Mouse (Mus musculus) liver, embryonic 15.5 days (tissue): ENCODE data around the gene Myt1. TPM values are rescaled to one million over a fixed set of nuclear protein-coding genes. Genes with fewer than 3 reads are reported as not detected.

Experiments
- ATAC-seq: fragments of 200-750 bp; cut with Nextera tagmentation; 2 replicates; pipeline ENCODE4 v1.8.0; 2017; ENCODE audit warnings: moderate number of reproducible peaks, mild to moderate bottlenecking, moderate library complexity; ENCODE audit not compliant: insufficient read depth
- H3K27ac ChIP-seq: fragments of 300-500 bp; sonication (generic); replicated peaks from 2 replicates; pipeline ENCODE4 v1.5.1; 2015; ENCODE audit warnings: mild to moderate bottlenecking, inconsistent platforms
- H3K27me3 ChIP-seq: fragments of 300-500 bp; sonication (generic); 2 replicates; pipeline ENCODE4 v1.6.1; 2015; ENCODE audit warnings: mild to moderate bottlenecking, inconsistent platforms
- H3K36me3 ChIP-seq: fragments of 300-500 bp; sonication (generic); replicated peaks from 2 replicates; pipeline ENCODE4 v1.6.1; 2015; ENCODE audit warnings: moderate library complexity, mild to moderate bottlenecking, inconsistent platforms
- H3K4me1 ChIP-seq: fragments of 300-500 bp; sonication (generic); replicated peaks from 2 replicates; pipeline ENCODE4 v1.6.1; 2015; ENCODE audit warnings: inconsistent platforms
- H3K4me2 ChIP-seq: fragments of 300-500 bp; sonication (generic); 2 replicates; pipeline ENCODE4 v1.6.1; 2015; ENCODE audit warnings: moderate library complexity, mild to moderate bottlenecking, inconsistent platforms
- H3K4me3 ChIP-seq: fragments of 300-500 bp; sonication (generic); replicated peaks from 2 replicates; pipeline ENCODE4 v1.5.1; 2015; ENCODE audit warnings: mild to moderate bottlenecking, inconsistent platforms
- H3K9ac ChIP-seq: fragments of 300-500 bp; sonication (generic); 2 replicates; pipeline ENCODE4 v1.6.1; 2015; ENCODE audit warnings: moderate library complexity, mild to moderate bottlenecking, inconsistent platforms
- H3K9me3 ChIP-seq: fragments of 300-500 bp; sonication (generic); replicated peaks from 2 replicates; pipeline ENCODE4 v1.6.1; 2016; ENCODE audit warnings: inconsistent platforms
- WGBS: fragments of 180-500 bp; shearing (Covaris S2); methylation state at CpG from one replicate; pipeline ENCODE4 v1.1.7; 2015; ENCODE audit warnings: mixed read lengths; ENCODE audit not compliant: insufficient replicate concordance; 5-methylcytosine and 5-hydroxymethylcytosine counted together
- polyA plus RNA-seq: library from polyadenylated mRNA; unstranded; fragments of >200 nt; fragmentation: Nextera tagmentation; extraction: Ambion mirVana; gene quantifications from 2 replicates; pipeline ENCODE4 v1.2.1, GENCODE M21; 2015

The Myt1 gene
- not detected in 2 replicates for polyA plus RNA-seq

GRCm38 (mm10) chr2:181763006-181763830, at the start of gene Myt1:
Gene Myt1 (plus strand): TSS chr2:181763332.
- no peak for ATAC-seq
- no peak within 1 kb of the TSS for H3K9ac ChIP-seq
- no peaks in the 10 kb centered on the region for H3K36me3 ChIP-seq
- peaks cover 8% of the 10 kb centered on the region; the same call in 1 of the 2 replicates for H3K27me3 ChIP-seq
- 49% methylated on average over 8 of the region's 8 CpGs for WGBS
- H3K27ac ChIP-seq: no peak within 1 kb of the TSS
- H3K4me3 ChIP-seq: no peak within 1 kb of the TSS
- H3K9me3 ChIP-seq: no peaks in the 10 kb centered on the region
- no peak within 1 kb of the TSS for H3K4me2 ChIP-seq
- H3K4me1 ChIP-seq: no peaks in the 10 kb centered on the region

- 38% methylated on average over 1 of the region's 1 CpGs for WGBS
- ATAC-seq: no peak
- H3K27me3 ChIP-seq: no peaks in the 10 kb centered on the region
- H3K9me3 ChIP-seq: no peaks in the 10 kb centered on the region
- H3K36me3 ChIP-seq: no peaks in the 10 kb centered on the region
- H3K27ac ChIP-seq: no peak overlapping the region
- no peaks in the 10 kb centered on the region for H3K4me1 ChIP-seq
- no peak overlapping the region for H3K4me2 ChIP-seq
- H3K4me3 ChIP-seq: no peak overlapping the region
- H3K9ac ChIP-seq: no peak overlapping the region
These were observed 49.4 kb upstream of the Myt1 start for GRCm38 (mm10) chr2:181713749-181714148.

GRCm38 (mm10) chr2:181714903-181715326, 48.2 kb upstream of the Myt1 start, which contains the start of gene Oprl1:
Gene Oprl1 (plus strand): TSS chr2:181715016.
- Histone ChIP-seq H3K4me1 (no peaks in the 10 kb centered on the region), H3K9ac (no peak within 1 kb of the TSS), H3K4me3 (no peak within 1 kb of the TSS), H3K9me3 (no peaks in the 10 kb centered on the region), H3K27me3 (no peaks in the 10 kb centered on the region), H3K4me2 (no peak within 1 kb of the TSS), H3K36me3 (no peaks in the 10 kb centered on the region), H3K27ac (no peak within 1 kb of the TSS)
- WGBS: 0% methylated on average over 7 of the region's 7 CpGs
- no peak for ATAC-seq

GRCm38 (mm10) chr2:181715382-181715781, 47.8 kb upstream of the Myt1 start:
- H3K4me3 ChIP-seq: no peak overlapping the region
- ATAC-seq: no peak
- no peak overlapping the region for H3K9ac ChIP-seq
- H3K36me3 ChIP-seq: no peaks in the 10 kb centered on the region
- 54% methylated on average over 3 of the region's 3 CpGs for WGBS
- no peak overlapping the region for H3K27ac ChIP-seq
- H3K4me1 ChIP-seq: no peaks in the 10 kb centered on the region
- H3K27me3 ChIP-seq: no peaks in the 10 kb centered on the region
- H3K4me2 ChIP-seq: no peak overlapping the region
- H3K9me3 ChIP-seq: no peaks in the 10 kb centered on the region

GRCm38 (mm10) chr2:181716991-181717390, 46.1 kb upstream of the Myt1 start:
- H3K9me3 ChIP-seq: no peaks in the 10 kb centered on the region
- H3K4me1 ChIP-seq: no peaks in the 10 kb centered on the region
- H3K36me3 ChIP-seq: no peaks in the 10 kb centered on the region
- H3K27ac ChIP-seq: no peak overlapping the region
- no peak overlapping the region for H3K4me3 ChIP-seq
- 46% methylated on average over 3 of the region's 3 CpGs for WGBS
- ATAC-seq: no peak
- no peak overlapping the region for H3K4me2 ChIP-seq
- H3K27me3 ChIP-seq: no peaks in the 10 kb centered on the region
- H3K9ac ChIP-seq: no peak overlapping the region

- Histone ChIP-seq H3K27ac (no peak overlapping the region), H3K4me2 (no peak overlapping the region), H3K4me1 (no peaks in the 10 kb centered on the region), H3K4me3 (no peak overlapping the region), H3K9me3 (no peaks in the 10 kb centered on the region), H3K9ac (no peak overlapping the region), H3K27me3 (no peaks in the 10 kb centered on the region), H3K36me3 (no peaks in the 10 kb centered on the region)
- WGBS: 22% methylated on average over 3 of the region's 3 CpGs
- no peak for ATAC-seq
These were observed 43.1 kb upstream of the Myt1 start for GRCm38 (mm10) chr2:181720061-181720460.

GRCm38 (mm10) chr2:181721200-181721599, 41.9 kb upstream of the Myt1 start:
- no peaks in the 10 kb centered on the region for H3K27me3 ChIP-seq
- H3K4me2 ChIP-seq: no peak overlapping the region
- no peak overlapping the region for H3K4me3 ChIP-seq
- no peak overlapping the region for H3K9ac ChIP-seq
- H3K9me3 ChIP-seq: no peaks in the 10 kb centered on the region
- no peaks in the 10 kb centered on the region for H3K4me1 ChIP-seq
- no peak for ATAC-seq
- H3K36me3 ChIP-seq: no peaks in the 10 kb centered on the region
- H3K27ac ChIP-seq: no peak overlapping the region

GRCm38 (mm10) chr2:181722213-181722612, 40.9 kb upstream of the Myt1 start:
- ATAC-seq: no peak
- Histone ChIP-seq H3K9ac (no peak overlapping the region), H3K4me2 (no peak overlapping the region), H3K27me3 (no peaks in the 10 kb centered on the region), H3K4me1 (no peaks in the 10 kb centered on the region), H3K9me3 (no peaks in the 10 kb centered on the region), H3K36me3 (no peaks in the 10 kb centered on the region), H3K27ac (no peak overlapping the region), H3K4me3 (no peak overlapping the region)
- WGBS: 8% methylated on average over 3 of the region's 3 CpGs

- Histone ChIP-seq H3K36me3 (no peaks in the 10 kb centered on the region), H3K4me3 (no peak overlapping the region), H3K4me2 (no peak overlapping the region), H3K4me1 (no peaks in the 10 kb centered on the region), H3K27ac (no peak overlapping the region), H3K9me3 (no peaks in the 10 kb centered on the region), H3K27me3 (no peaks in the 10 kb centered on the region), H3K9ac (no peak overlapping the region)
- 40% methylated on average over 9 of the region's 9 CpGs for WGBS
- ATAC-seq: no peak
These were observed 35.4 kb upstream of the Myt1 start for GRCm38 (mm10) chr2:181727659-181728262.

- Histone ChIP-seq H3K9ac (no peak overlapping the region), H3K4me1 (no peaks in the 10 kb centered on the region), H3K27me3 (no peaks in the 10 kb centered on the region), H3K27ac (no peak overlapping the region), H3K9me3 (no peaks in the 10 kb centered on the region), H3K4me2 (no peak overlapping the region), H3K36me3 (no peaks in the 10 kb centered on the region), H3K4me3 (no peak overlapping the region)
- WGBS: 38% methylated on average over 3 of the region's 3 CpGs
- ATAC-seq: no peak
These were observed 33.1 kb upstream of the Myt1 start for GRCm38 (mm10) chr2:181730051-181730450.

GRCm38 (mm10) chr2:181752626-181753025, 10.5 kb upstream of the Myt1 start:
- no peak overlapping the region for H3K9ac ChIP-seq
- H3K27ac ChIP-seq: no peak overlapping the region
- H3K9me3 ChIP-seq: no peaks in the 10 kb centered on the region
- no peak overlapping the region for H3K4me2 ChIP-seq
- 49% methylated on average over 1 of the region's 1 CpGs for WGBS
- H3K36me3 ChIP-seq: no peaks in the 10 kb centered on the region
- H3K27me3 ChIP-seq: no peaks in the 10 kb centered on the region
- no peak overlapping the region for H3K4me3 ChIP-seq
- H3K4me1 ChIP-seq: no peaks in the 10 kb centered on the region
- no peak for ATAC-seq
